Mouse (Mus musculus) adrenal gland (tissue): ENCODE results near the gene Kif16b.
"Not testable (repeated sequence)": the region's sequence is repeated elsewhere in the genome, so short reads cannot be mapped to it uniquely, and the experiment has no call there.

Experiments
- intact Hi-C: fragments of 180-260 bp; cut with DNase I; formaldehyde crosslinking; loops from one replicate; pipeline ENCODE4 v1.15.1; 2025

Kif16b gene

DNA sequence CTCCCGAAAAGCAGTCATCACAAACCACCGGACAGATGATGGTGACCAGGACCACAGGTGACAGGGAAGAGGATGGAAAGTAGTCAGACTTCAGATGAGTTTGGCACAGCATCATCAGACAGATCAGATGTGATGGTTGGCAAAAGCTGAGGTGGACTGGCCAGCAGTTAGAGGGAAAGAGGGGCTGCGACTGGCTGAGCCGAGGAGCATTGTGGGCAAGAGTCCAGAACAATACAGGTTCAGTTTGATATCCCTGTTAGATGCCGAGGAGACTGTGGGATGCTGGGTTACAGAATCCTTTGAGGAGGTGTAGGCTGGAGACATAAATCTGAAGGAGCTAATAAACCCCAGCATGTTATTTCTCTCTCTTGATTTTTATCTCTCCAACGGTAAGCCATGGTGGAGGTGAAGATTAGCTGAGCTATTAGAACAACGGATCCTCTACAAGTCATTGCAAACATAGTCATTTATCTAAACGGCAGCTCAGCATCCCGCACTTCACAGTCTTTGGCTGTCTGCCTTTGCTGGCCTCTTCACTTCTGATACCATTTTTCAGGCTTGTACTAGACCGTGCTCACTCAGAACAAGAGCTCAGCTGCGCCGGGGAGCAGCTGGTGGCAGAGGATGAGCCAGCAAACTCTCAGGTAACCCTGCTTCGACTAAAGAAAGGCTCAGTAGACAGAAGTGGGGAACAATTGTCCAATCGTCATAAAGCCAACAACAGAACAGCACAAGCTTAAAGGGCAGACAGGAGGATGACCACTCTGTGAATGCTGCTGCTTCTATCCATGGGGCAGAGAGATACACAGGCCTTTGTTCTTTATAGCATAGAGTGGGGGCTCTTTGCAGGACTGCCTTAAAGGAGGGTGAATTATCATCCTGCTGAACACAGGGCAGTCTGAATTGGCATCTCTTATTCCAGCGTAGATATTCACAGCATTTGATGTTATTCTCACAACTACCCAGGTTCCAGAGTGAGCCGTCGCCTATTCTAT, 304.9 kb downstream of the Kif16b start:
- intact Hi-C loops = no loop called here

DNA sequence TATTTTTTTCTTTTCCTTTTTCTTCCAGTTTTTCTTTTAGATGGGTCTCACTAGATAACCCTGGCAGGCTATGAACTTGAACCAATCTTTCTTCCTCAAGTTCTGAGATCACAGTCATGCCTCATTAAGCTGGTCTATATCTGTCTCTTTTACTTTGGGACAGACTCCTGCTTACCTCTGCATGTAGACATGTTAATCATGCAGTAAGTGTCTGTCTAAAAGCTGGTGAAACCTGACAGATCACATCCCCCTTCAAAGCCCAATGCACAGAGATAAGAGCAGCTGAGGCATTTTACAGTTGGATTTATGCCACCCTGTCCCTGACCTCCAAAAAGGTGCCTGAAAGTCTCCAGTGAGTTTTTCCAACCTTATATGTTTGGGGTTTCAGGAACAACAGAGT, 310.4 kb downstream of the Kif16b start:
- intact Hi-C loops = no loop called here

DNA sequence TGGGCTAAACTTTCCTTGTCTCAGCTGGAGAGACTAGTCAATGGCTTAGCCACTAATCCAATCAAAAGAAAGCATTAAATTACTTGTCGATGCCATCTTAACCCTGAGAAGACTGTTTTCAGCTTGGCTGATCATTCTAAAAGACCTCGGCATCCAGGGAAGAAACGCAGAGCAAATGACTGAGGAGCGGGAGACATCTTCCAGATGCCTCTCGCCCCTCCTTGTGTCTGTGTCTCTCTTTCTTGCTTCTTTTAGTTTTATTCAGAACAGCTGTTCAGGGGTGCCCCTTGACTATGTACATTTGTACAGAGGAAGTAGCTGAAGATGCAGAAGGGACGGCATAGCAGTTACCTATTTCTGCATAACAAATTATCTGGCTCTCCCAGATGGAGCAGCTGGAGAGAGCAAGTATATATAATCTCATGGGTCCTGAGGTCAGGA, 311.0 kb downstream of the Kif16b start:
- intact Hi-C loops = no loop called here

GRCm38 (mm10) chr2:142589403-142590283, 311.7 kb downstream of the Kif16b start:
- intact Hi-C loops = no loop called here

DNA sequence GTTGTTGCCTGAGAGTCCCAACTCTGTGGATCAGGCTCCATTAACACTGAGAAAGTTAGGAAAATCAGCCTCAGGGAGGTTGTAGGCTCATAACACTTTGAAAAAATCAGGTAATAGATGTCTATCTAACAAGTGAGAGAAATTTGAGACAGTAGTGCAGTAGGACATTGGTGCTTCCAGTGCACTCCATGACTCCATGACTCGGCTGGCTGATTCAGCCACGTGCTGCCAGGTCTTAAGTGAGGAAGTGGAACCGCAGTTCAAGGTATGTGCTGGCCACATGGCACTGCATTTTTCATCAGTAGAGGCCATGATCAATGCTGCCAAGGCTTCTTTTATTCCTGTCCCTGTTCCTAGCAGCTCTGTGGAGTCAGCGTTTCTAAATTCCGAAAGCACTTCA, 315.5 kb downstream of the Kif16b start:
- intact Hi-C loops = no loop called here

- intact Hi-C loops = no loop called here
Measured at GRCm38 (mm10) chr2:142584851-142585737, 316.2 kb downstream of the Kif16b start.

DNA sequence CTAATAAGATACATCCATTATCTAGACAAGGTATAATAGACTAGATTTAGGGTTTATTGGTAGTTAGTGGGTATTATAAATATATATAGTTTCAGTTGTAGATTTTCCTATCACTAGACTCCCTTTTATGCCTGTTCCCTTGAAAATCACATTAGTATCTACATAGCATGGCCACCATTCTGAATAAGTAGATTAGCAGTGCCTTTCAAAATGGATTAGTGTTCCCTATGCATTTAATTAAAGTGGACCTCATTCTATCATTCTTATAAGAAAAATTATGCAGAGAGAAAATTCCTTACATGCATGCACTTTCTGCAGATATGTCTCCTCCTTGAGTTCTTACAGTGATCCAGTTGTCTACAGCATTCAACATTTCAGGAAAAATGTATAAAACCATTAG, 320.9 kb downstream of the Kif16b start:
- intact Hi-C loops = no loop called here

DNA sequence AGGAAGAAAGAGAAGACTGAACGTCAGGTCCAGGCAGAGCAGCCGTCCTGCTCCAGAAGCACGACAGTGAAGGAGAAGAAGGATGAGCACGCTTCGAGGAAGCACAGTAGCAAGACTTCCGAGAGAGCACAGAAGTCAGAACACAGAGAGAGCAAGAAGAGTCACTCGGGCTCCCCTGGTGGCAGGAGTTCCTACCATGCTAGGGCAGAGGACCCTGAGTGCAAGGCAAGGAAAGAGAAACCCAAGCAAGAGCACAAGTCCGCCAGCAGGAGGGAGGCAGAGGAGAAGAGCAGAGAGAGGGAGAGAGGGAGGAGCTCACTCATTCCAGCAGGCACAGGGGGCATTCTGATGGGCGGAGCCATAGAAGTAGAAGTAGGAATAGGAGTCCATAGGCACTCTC, 323.9 kb downstream of the Kif16b start:
- intact Hi-C loops = not testable (repeated sequence)

- intact Hi-C loops = no loop called here
Measured at GRCm38 (mm10) chr2:142569771-142570170, 331.6 kb downstream of the Kif16b start.
